Mouse (Mus musculus): ENCODE results near the gene Itpr3. TPM values are rescaled to one million over a fixed set of nuclear protein-coding genes. Genes with fewer than 3 reads are reported as not detected.
A peak's percentile ranks its signal among the peaks of the same experiment; 100 is the strongest.

Gene Itpr3
- polyA plus RNA-seq, 1 experiment from 2014 or later: 6.1 TPM

DNA sequence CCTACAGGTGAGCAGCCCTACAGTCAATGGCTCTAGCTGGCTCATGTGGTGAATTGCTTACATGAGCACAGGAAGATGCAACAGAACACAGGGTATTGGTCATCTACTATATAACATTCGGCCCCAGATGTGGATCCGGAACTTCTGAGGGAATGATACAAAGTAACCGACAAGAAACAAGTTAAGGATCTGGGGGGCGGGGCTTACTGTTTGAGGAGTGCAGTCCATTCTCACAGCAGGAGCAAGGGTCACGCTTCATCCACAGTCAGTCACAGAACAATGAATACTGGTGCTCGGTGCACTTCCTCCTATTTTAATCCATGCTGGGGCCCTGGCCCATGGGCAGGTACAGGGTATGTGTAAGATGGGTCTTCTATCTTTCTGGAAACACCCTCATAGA, 50.8 kb downstream of the Itpr3 start:
- no peak overlapping the region for H3K4me3 ChIP-seq (ENCODE audit: low read depth, low read length)
- no peaks in the 10 kb centered on the region for H3K27me3 ChIP-seq (replicated peaks; ENCODE audit: control insufficient read depth, insufficient read depth, low read length)
- H3K27ac ChIP-seq (ENCODE audit: low read depth, low read length): no peak overlapping the region
- H3K4me2 ChIP-seq (replicated peaks; ENCODE audit: low read depth): no peak overlapping the region
- 45% methylated on average over 6 of the region's 6 CpGs for WGBS
- no peak overlapping the region for H3K9ac ChIP-seq (ENCODE audit: low read depth, low read length)
- no peaks in the 10 kb centered on the region for H3K9me3 ChIP-seq (ENCODE audit: control insufficient read depth)
- H3K4me1 ChIP-seq (replicated peaks; ENCODE audit: control insufficient read depth, insufficient read depth, low read length): no peaks in the 10 kb centered on the region
- TF ChIP-seq CTCF (IDR thresholded peaks at IDR 0.05; ENCODE audit: low read depth): no peak
- ATAC-seq: no peak
- H3K36me3 ChIP-seq (ENCODE audit: control insufficient read depth, insufficient read depth): peaks cover 70% of the 10 kb centered on the region

DNA sequence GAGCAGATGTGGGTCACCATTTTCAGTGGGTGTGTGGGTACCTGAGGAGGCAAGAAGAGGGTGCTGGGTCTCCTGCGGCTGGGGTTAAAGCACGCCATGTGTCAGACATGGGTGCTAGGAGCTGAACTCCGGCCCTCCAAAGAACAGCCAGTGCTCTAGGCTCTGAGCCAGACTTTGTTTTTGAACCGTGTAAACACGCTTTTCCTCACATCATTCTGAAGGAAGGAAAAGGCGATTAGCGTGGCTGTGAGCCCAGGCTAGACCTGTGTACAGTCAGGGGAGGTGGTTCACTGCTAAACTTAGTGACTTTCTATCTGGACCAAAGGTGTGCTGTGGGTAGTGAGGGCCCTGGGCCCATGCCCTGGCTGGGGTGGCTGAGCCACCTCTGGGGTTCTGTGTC, 53.0 kb downstream of the Itpr3 start:
- Histone ChIP-seq H3K9me3 (ENCODE audit: control insufficient read depth) (no peaks in the 10 kb centered on the region), H3K27me3 (replicated peaks; ENCODE audit: control insufficient read depth, insufficient read depth, low read length) (no peaks in the 10 kb centered on the region), H3K36me3 (ENCODE audit: control insufficient read depth, insufficient read depth) (peaks cover 75% of the 10 kb centered on the region), H3K9ac (ENCODE audit: low read depth, low read length) (no peak overlapping the region), H3K4me2 (replicated peaks; ENCODE audit: low read depth) (no peak overlapping the region), H3K4me1 (replicated peaks; ENCODE audit: control insufficient read depth, insufficient read depth, low read length) (no peaks in the 10 kb centered on the region), H3K27ac (ENCODE audit: low read depth, low read length) (no peak overlapping the region), H3K4me3 (ENCODE audit: low read depth, low read length) (no peak overlapping the region)
- 72% methylated on average over 7 of the region's 7 CpGs for WGBS
- TF ChIP-seq CTCF (IDR thresholded peaks at IDR 0.05; ENCODE audit: low read depth): no peak
- ATAC-seq: no peak

DNA sequence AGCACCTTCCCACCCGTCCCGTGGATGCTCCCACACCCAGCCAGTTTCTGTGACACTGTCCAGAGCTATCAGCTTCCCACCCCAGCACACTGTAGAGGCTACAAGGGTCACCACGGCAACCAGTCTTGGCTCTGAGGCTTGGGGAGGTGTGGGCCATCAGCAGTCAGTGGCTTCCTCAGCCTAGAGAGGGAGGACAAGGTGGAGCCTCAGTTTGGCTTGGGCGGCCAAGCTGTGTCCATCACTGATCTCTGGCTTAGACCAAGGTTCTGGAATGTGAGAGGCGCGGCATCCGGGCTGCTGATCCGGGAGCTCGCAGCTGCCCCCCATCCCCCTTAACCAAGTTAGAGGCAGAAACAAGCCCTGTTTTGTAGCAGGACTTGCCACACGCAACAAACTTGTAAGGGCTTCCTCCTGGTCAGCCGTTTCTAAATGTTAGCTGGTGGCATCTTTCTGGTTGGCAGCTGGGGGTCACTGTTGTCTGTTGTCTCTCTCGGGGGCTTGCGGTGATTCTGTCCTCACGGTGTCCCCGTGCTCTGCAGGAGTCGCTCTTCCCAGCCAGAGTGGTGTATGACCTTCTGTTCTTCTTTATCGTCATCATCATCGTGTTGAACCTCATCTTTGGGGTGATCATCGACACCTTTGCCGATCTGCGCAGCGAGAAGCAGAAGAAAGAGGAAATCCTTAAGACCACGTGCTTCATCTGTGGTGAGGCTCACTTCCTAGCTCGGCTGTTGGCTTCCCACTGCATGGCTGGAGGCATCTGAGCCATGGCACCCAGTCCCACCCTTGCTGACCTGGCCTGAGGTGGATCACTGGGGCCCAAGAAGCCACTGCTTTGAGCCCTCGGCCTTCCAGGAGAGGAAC, 61.8 kb downstream of the Itpr3 start:
- Histone ChIP-seq H3K36me3 (ENCODE audit: control insufficient read depth, insufficient read depth) (peaks cover 91% of the 10 kb centered on the region), H3K4me1 (replicated peaks; ENCODE audit: control insufficient read depth, insufficient read depth, low read length) (0 out of 2 replicates have a peak, but pooled peaks cover 7% of the 10 kb centered on the region), H3K9ac (ENCODE audit: low read depth, low read length) (no peak overlapping the region), H3K4me3 (ENCODE audit: low read depth, low read length) (no peak overlapping the region), H3K4me2 (replicated peaks; ENCODE audit: low read depth) (no peak overlapping the region), H3K27me3 (replicated peaks; ENCODE audit: control insufficient read depth, insufficient read depth, low read length) (no peaks in the 10 kb centered on the region), H3K27ac (ENCODE audit: low read depth, low read length) (no peak overlapping the region), H3K9me3 (ENCODE audit: control insufficient read depth) (no peaks in the 10 kb centered on the region)
- no peak for ATAC-seq
- no peak for TF ChIP-seq CTCF (IDR thresholded peaks at IDR 0.05; ENCODE audit: low read depth)
- WGBS: 73% methylated on average over 25 of the region's 25 CpGs

GRCm38 (mm10) chr17:27119540-27119895, 62.4 kb downstream of the Itpr3 start:
- Histone ChIP-seq H3K4me1 (replicated peaks; ENCODE audit: control insufficient read depth, insufficient read depth, low read length) (0 out of 2 replicates have a peak, but pooled peaks cover 7% of the 10 kb centered on the region), H3K27me3 (replicated peaks; ENCODE audit: control insufficient read depth, insufficient read depth, low read length) (no peaks in the 10 kb centered on the region), H3K9me3 (ENCODE audit: control insufficient read depth) (no peaks in the 10 kb centered on the region), H3K36me3 (ENCODE audit: control insufficient read depth, insufficient read depth) (peaks cover 88% of the 10 kb centered on the region), H3K4me2 (replicated peaks; ENCODE audit: low read depth) (no peak overlapping the region), H3K9ac (ENCODE audit: low read depth, low read length) (no peak overlapping the region), H3K27ac (ENCODE audit: low read depth, low read length) (no peak overlapping the region), H3K4me3 (ENCODE audit: low read depth, low read length) (no peak overlapping the region)
- no peak for TF ChIP-seq CTCF (IDR thresholded peaks at IDR 0.05; ENCODE audit: low read depth)
- no peak for ATAC-seq
- 80% methylated on average over 4 of the region's 4 CpGs for WGBS

- Histone ChIP-seq H3K27me3 (replicated peaks; ENCODE audit: control insufficient read depth, insufficient read depth, low read length) (no peaks in the 10 kb centered on the region), H3K36me3 (ENCODE audit: control insufficient read depth, insufficient read depth) (peaks cover 84% of the 10 kb centered on the region), H3K27ac (ENCODE audit: low read depth, low read length) (no peak overlapping the region), H3K4me1 (replicated peaks; ENCODE audit: control insufficient read depth, insufficient read depth, low read length) (0 out of 2 replicates have a peak, but pooled peaks cover 7% of the 10 kb centered on the region), H3K9ac (ENCODE audit: low read depth, low read length) (no peak overlapping the region), H3K4me3 (ENCODE audit: low read depth, low read length) (no peak overlapping the region), H3K9me3 (ENCODE audit: control insufficient read depth) (no peaks in the 10 kb centered on the region), H3K4me2 (replicated peaks; ENCODE audit: low read depth) (no peak overlapping the region)
- no peak for ATAC-seq
- no peak for TF ChIP-seq CTCF (IDR thresholded peaks at IDR 0.05; ENCODE audit: low read depth)
- 65% methylated on average over 8 of the region's 8 CpGs for WGBS
Measured at GRCm38 (mm10) chr17:27119954-27120353, 62.9 kb downstream of the Itpr3 start.

GRCm38 (mm10) chr17:27120561-27121024, 63.5 kb downstream of the Itpr3 start:
- Histone ChIP-seq H3K9me3 (ENCODE audit: control insufficient read depth) (no peaks in the 10 kb centered on the region), H3K36me3 (ENCODE audit: control insufficient read depth, insufficient read depth) (peaks cover 80% of the 10 kb centered on the region), H3K27me3 (replicated peaks; ENCODE audit: control insufficient read depth, insufficient read depth, low read length) (no peaks in the 10 kb centered on the region), H3K9ac (ENCODE audit: low read depth, low read length) (no peak overlapping the region), H3K4me1 (replicated peaks; ENCODE audit: control insufficient read depth, insufficient read depth, low read length) (0 out of 2 replicates have a peak, but pooled peaks cover 7% of the 10 kb centered on the region), H3K27ac (ENCODE audit: low read depth, low read length) (no peak overlapping the region), H3K4me3 (ENCODE audit: low read depth, low read length) (no peak overlapping the region), H3K4me2 (replicated peaks; ENCODE audit: low read depth) (no peak overlapping the region)
- ATAC-seq: no peak
- WGBS: 29% methylated on average over 18 of the region's 18 CpGs
- TF ChIP-seq CTCF (IDR thresholded peaks at IDR 0.05; ENCODE audit: low read depth): peak; percentile 83

All from intestine, postnatal 0 days (tissue).